Mouse (Mus musculus): ENCODE data around the gene Zfp59.

The Zfp59 gene

DNA sequence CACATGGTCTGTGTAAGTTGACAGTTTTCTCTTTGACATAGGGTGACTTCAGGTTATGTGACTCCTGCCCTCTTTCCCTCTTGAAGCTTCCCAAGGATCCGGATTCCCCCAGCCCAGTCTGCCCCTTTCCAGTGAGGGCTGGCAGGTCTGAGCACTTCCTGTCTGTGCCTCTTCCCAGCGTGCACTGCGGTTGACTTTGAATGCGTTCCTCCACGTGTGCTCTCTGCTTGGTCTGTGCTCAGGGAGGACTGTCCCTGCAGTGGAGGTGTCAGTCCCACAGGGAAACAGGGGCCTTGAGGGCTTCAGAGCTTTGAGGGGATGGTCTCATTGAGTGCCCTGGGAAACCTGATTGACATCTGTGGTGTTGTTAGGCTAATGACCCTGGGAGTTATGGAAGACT, 24.2 kb downstream of the Zfp59 start:
- peak; percentile 53 for DNase-seq (ENCODE audit: low read depth, low spot score)

DNA sequence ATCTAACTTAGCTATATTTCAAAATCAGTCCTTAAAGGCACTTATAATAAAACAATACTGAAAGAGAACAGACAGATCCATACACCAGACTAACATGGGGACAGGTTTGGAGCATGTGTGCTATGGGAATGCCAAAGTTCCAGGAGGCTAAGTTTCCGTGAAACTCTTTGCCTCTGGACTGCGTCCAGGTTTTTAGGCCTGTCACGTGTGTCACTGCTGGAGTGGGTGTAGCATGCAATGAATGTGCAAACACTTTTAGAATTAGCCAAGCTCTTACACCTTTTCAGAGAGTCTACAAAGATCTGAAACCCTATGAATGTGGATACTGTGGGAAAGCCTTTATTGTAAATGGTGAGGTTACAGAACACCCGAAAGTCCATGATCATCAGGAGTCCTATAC, 43.3 kb downstream of the Zfp59 start:
- no peak for DNase-seq (ENCODE audit: low read depth, low spot score)

DNA sequence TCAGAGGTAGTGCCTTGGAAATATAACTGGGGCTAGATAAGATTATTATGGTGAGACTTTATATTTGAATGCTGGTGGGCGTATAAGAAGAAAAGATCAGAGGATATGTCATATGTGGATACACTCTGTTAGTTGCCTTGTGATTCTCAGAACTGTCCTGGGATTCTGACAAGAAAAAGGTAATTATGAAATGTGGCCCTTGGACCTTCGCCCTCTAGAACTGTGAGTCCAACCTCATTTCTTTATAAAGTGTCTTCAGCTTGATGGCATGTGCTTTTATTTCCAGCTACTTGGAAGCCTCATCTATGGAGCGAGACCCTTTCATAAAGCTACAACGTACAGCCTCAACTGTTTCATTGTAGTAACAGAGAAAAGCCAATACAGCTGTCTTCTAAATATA, 62.2 kb downstream of the Zfp59 start:
- no peak for DNase-seq (ENCODE audit: low read depth, low spot score)

DNA sequence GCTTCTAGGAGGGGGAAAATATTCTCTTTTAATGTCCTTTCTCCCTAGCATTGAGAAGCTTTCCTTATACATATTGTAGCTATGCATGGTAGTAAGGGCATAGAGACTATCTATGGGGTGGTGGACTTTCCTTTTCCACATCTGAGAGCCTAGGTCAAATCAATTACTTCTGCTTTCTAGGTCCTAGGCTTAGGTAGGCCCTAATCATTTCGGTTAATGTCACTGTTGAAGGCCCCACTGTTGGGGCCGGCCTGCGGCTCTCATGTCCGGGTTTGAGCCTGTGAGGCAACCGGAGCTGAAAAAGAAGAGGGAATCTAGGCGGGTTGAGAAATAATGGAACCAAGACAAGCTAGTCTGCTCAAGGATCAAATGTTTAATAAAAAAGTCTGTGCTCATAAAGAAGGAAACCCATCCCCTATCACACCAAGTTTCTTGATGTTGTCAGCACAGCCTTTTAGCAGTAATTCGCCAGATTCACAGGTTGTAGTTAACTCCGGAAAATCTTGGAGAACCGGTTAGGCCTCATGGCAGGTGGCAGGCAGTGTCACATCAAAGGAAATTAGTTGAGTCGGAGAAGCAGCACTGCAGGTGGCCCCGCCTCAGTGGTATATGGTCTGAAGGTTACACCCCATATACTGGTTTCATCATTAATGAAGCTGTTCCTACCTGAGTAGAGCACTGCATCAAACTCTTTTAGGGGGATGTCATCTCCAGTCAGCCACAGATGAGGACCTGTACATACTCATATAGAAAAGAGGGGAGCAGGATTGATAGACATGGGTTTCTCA, 66.8 kb downstream of the Zfp59 start:
- no peak for DNase-seq (ENCODE audit: low read depth, low spot score)

Data from ZHBTc4 (cell line).